Mouse (Mus musculus): ENCODE data around the gene Olfr1105.

Gene Olfr1105

GRCm38 (mm10) chr2:87036431-87036830 is at the start of gene Olfr1105:
Gene Olfr1105, minus strand, starts transcription at chr2:87036531.
- no peak for DNase-seq (ENCODE audit: low read depth in 1 of 2, low spot score in 2 of 2)

- no peak for DNase-seq (ENCODE audit: low read depth in 1 of 2, low spot score in 2 of 2)
These were observed 39.4 kb upstream of the Olfr1105 start, which contains the start of gene Olfr1107 for GRCm38 (mm10) chr2:87075717-87076116. Gene Olfr1107, minus strand, starts transcription at chr2:87075817.

GRCm38 (mm10) chr2:87052173-87052572 is 15.8 kb upstream of the Olfr1105 start, which contains the start of gene Olfr1106:
Gene Olfr1106, minus strand, starts transcription at chr2:87052273.
- no peak for DNase-seq (ENCODE audit: low read depth in 1 of 2, low spot score in 2 of 2)

- DNase-seq (ENCODE audit: low read depth in 1 of 2, low spot score in 2 of 2): no peak
These were observed 9.4 kb downstream of the Olfr1105 start, which contains the start of gene Olfr1104 for GRCm38 (mm10) chr2:87026980-87027379. Gene Olfr1104, minus strand, starts transcription at chr2:87027080.

GRCm38 (mm10) chr2:86998098-86998497 is 38.2 kb downstream of the Olfr1105 start, which contains the start of gene Olfr1102:
Gene Olfr1102, plus strand, starts transcription at chr2:86998398.
- DNase-seq (ENCODE audit: low read depth in 1 of 2, low spot score in 2 of 2): no peak

- DNase-seq (ENCODE audit: low read depth in 1 of 2, low spot score in 2 of 2): no peak
These were observed 45.2 kb downstream of the Olfr1105 start, which contains the start of gene Olfr1101 for GRCm38 (mm10) chr2:86991121-86991520. Gene Olfr1101, minus strand, starts transcription at chr2:86991221.

All from monocyte, adult 2 months (primary cell).